Mouse (Mus musculus): ENCODE measurements at regions not wholly inside any gene's neighbourhood (a gene's known extent, or its start where the extent isn't known, plus 50 kb on each side); places are given as distances from the start of the nearest gene placed in this dataset.

GRCm38 (mm10) chr17:83102675-83103412, 112.2 kb upstream of the Pkdcc start:
- Histone ChIP-seq H3K4me3 (ENCODE audit: insufficient read depth, poor library complexity, severe bottlenecking) (no peak overlapping the region), H3K79me2 (ENCODE audit: control insufficient read depth, insufficient read depth) (no peaks in the 10 kb centered on the region), H3K79me3 (ENCODE audit: low read depth) (no peaks in the 10 kb centered on the region), H3K27me3 (ENCODE audit: control insufficient read depth, insufficient read depth, insufficient read length) (no peaks in the 10 kb centered on the region), H3K36me3 (ENCODE audit: control insufficient read depth, insufficient read depth) (no peaks in the 10 kb centered on the region), H3ac (ENCODE audit: control insufficient read depth, insufficient read length, low read depth) (no peak overlapping the region)
- TF ChIP-seq MYOG (IDR thresholded peaks at IDR 0.05; ENCODE audit: control insufficient read depth, extremely low read depth, insufficient read length): no peak
- TF ChIP-seq FOSL1 (IDR thresholded peaks at IDR 0.05; ENCODE audit: insufficient read depth, low read length, poor library complexity, severe bottlenecking): no peak
- no peak for TF ChIP-seq CEBPB (IDR thresholded peaks at IDR 0.05; ENCODE audit: low read depth)
- TF ChIP-seq USF1 (IDR thresholded peaks at IDR 0.05; ENCODE audit: low read depth): no peak
- TF ChIP-seq MYOD1 (IDR thresholded peaks at IDR 0.05; ENCODE audit: control insufficient read depth, insufficient read length, low read depth): no peak
- TF ChIP-seq MAX (IDR thresholded peaks at IDR 0.05): no peak
- TF ChIP-seq CTCF (IDR thresholded peaks at IDR 0.05; ENCODE audit: control insufficient read depth, insufficient read depth, insufficient read length): no peak

DNA sequence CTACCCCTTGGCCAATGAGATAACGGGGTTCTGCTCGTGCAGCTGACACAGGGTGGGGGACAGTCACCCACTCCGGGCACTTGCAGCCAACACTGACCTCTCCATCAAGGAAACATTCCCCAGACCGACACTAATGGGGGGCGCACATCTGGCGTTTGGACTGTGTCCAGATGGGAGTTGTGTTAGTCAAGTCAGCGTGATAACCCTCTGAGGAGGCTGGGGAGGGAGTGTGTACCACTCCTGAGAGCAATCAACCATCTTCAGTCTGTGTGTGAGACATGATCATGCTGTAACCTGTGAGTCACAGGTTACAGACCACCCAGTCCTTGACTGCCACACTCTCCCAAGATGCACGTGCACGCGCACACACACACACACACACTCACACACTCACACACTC, 106.9 kb upstream of the Pkdcc start:
- Histone ChIP-seq H3ac (ENCODE audit: control insufficient read depth, insufficient read length, low read depth) (no peak overlapping the region), H3K79me3 (ENCODE audit: low read depth) (no peaks in the 10 kb centered on the region), H3K27me3 (ENCODE audit: control insufficient read depth, insufficient read depth, insufficient read length) (no peaks in the 10 kb centered on the region), H3K79me2 (ENCODE audit: control insufficient read depth, insufficient read depth) (no peaks in the 10 kb centered on the region), H3K4me3 (ENCODE audit: insufficient read depth, poor library complexity, severe bottlenecking) (no peak overlapping the region), H3K36me3 (ENCODE audit: control insufficient read depth, insufficient read depth) (no peaks in the 10 kb centered on the region)
- no peak for TF ChIP-seq FOSL1 (IDR thresholded peaks at IDR 0.05; ENCODE audit: insufficient read depth, low read length, poor library complexity, severe bottlenecking)

GRCm38 (mm10) chr17:83109792-83110440, 105.2 kb upstream of the Pkdcc start:
- Histone ChIP-seq H3K79me3 (ENCODE audit: low read depth) (no peaks in the 10 kb centered on the region), H3ac (ENCODE audit: control insufficient read depth, insufficient read length, low read depth) (no peak overlapping the region), H3K36me3 (ENCODE audit: control insufficient read depth, insufficient read depth) (no peaks in the 10 kb centered on the region), H3K79me2 (ENCODE audit: control insufficient read depth, insufficient read depth) (no peaks in the 10 kb centered on the region), H3K27me3 (ENCODE audit: control insufficient read depth, insufficient read depth, insufficient read length) (no peaks in the 10 kb centered on the region), H3K4me3 (ENCODE audit: insufficient read depth, poor library complexity, severe bottlenecking) (no peak overlapping the region)
- TF ChIP-seq MYOD1 (IDR thresholded peaks at IDR 0.05; ENCODE audit: control insufficient read depth, insufficient read length, low read depth) (peak; percentile 9), FOSL1 (IDR thresholded peaks at IDR 0.05; ENCODE audit: insufficient read depth, low read length, poor library complexity, severe bottlenecking) (no peak), CTCF (IDR thresholded peaks at IDR 0.05; ENCODE audit: control insufficient read depth, insufficient read depth, insufficient read length) (no peak), CEBPB (IDR thresholded peaks at IDR 0.05; ENCODE audit: low read depth) (no peak), MAX (IDR thresholded peaks at IDR 0.05) (no peak), USF1 (IDR thresholded peaks at IDR 0.05; ENCODE audit: low read depth) (no peak)

DNA sequence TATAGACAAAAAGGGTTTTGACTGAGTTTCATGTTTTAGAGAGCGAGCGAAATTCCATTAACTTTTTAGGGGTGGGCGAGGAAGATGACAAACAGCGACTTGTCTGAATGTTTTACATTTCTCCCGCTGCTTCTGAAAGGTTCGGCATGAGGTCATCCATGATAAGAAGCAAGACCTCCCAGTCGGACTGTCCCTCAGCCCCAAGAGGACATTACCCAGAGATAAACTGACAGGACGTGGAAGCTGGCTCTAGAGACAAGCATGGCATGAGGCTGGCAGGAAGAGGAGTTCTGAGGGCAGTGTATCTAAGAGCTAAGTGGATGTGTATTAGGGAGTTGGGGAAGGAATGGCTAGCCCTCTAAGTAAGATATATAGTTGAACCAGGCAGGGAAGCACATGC, 104.5 kb upstream of the Pkdcc start:
- no peaks in the 10 kb centered on the region for H3K79me3 ChIP-seq (ENCODE audit: low read depth)
- TF ChIP-seq MAX (IDR thresholded peaks at IDR 0.05): no peak
- TF ChIP-seq CTCF (IDR thresholded peaks at IDR 0.05; ENCODE audit: control insufficient read depth, insufficient read depth, insufficient read length): no peak
- TF ChIP-seq MYOG (IDR thresholded peaks at IDR 0.05; ENCODE audit: control insufficient read depth, extremely low read depth, insufficient read length): no peak
- TF ChIP-seq MYOD1 (IDR thresholded peaks at IDR 0.05; ENCODE audit: control insufficient read depth, insufficient read length, low read depth): no peak
- no peaks in the 10 kb centered on the region for H3K79me2 ChIP-seq (ENCODE audit: control insufficient read depth, insufficient read depth)
- no peaks in the 10 kb centered on the region for H3K36me3 ChIP-seq (ENCODE audit: control insufficient read depth, insufficient read depth)
- no peak overlapping the region for H3K4me3 ChIP-seq (ENCODE audit: insufficient read depth, poor library complexity, severe bottlenecking)
- H3ac ChIP-seq (ENCODE audit: control insufficient read depth, insufficient read length, low read depth): no peak overlapping the region
- no peaks in the 10 kb centered on the region for H3K27me3 ChIP-seq (ENCODE audit: control insufficient read depth, insufficient read depth, insufficient read length)

GRCm38 (mm10) chr17:83115146-83115545, 99.9 kb upstream of the Pkdcc start:
- no peaks in the 10 kb centered on the region for H3K79me2 ChIP-seq (ENCODE audit: control insufficient read depth, insufficient read depth)
- H3K79me3 ChIP-seq (ENCODE audit: low read depth): no peaks in the 10 kb centered on the region
- no peaks in the 10 kb centered on the region for H3K36me3 ChIP-seq (ENCODE audit: control insufficient read depth, insufficient read depth)
- no peak overlapping the region for H3K4me3 ChIP-seq (ENCODE audit: insufficient read depth, poor library complexity, severe bottlenecking)
- TF ChIP-seq CTCF (IDR thresholded peaks at IDR 0.05; ENCODE audit: control insufficient read depth, insufficient read depth, insufficient read length): no peak
- no peak for TF ChIP-seq FOSL1 (IDR thresholded peaks at IDR 0.05; ENCODE audit: insufficient read depth, low read length, poor library complexity, severe bottlenecking)
- no peak for TF ChIP-seq MAX (IDR thresholded peaks at IDR 0.05)
- no peak for TF ChIP-seq USF1 (IDR thresholded peaks at IDR 0.05; ENCODE audit: low read depth)
- no peak for TF ChIP-seq MYOG (IDR thresholded peaks at IDR 0.05; ENCODE audit: control insufficient read depth, extremely low read depth, insufficient read length)
- TF ChIP-seq CEBPB (IDR thresholded peaks at IDR 0.05; ENCODE audit: low read depth): no peak
- no peak for TF ChIP-seq MYOD1 (IDR thresholded peaks at IDR 0.05; ENCODE audit: control insufficient read depth, insufficient read length, low read depth)
- no peak overlapping the region for H3ac ChIP-seq (ENCODE audit: control insufficient read depth, insufficient read length, low read depth)
- no peaks in the 10 kb centered on the region for H3K27me3 ChIP-seq (ENCODE audit: control insufficient read depth, insufficient read depth, insufficient read length)
